Mouse (Mus musculus) adrenal gland, adult 8-10 months (tissue): Measurements from ENCODE around the gene Sptbn1. TPM values are rescaled to one million over a fixed set of nuclear protein-coding genes. Genes with fewer than 3 reads are reported as not detected.

ENCODE experiments used
- DNase-seq: peaks from one replicate; pipeline ENCODE4 v3.0.0; 2022
- total RNA-seq, 4 experiments: library from RNA; stranded (reverse); gene quantifications; 2 replicates each; pipeline ENCODE4 v1.2.4; 2022

Gene Sptbn1
- total RNA-seq, 4 experiments from 2014 or later, result 290 to 336 (median 317) TPM

- no peak for DNase-seq
Measured at GRCm38 (mm10) chr11:30211141-30211540, 56.8 kb downstream of the Sptbn1 start.

GRCm38 (mm10) chr11:30210100-30210811, 57.7 kb downstream of the Sptbn1 start:
- DNase-seq, result no peak

- DNase-seq, result peak; percentile 69
Measured at GRCm38 (mm10) chr11:30209495-30209894, 58.5 kb downstream of the Sptbn1 start.

- no peak for DNase-seq
Measured at GRCm38 (mm10) chr11:30204398-30204797, 63.6 kb downstream of the Sptbn1 start.

- DNase-seq, result no peak
Measured at GRCm38 (mm10) chr11:30200391-30200790, 67.6 kb downstream of the Sptbn1 start.

GRCm38 (mm10) chr11:30198091-30198675, 69.8 kb downstream of the Sptbn1 start:
- DNase-seq, result peak; percentile 41

- peak; percentile 48 for DNase-seq
Measured at GRCm38 (mm10) chr11:30197564-30198090, 70.3 kb downstream of the Sptbn1 start.

GRCm38 (mm10) chr11:30196368-30197070, 71.5 kb downstream of the Sptbn1 start:
- no peak for DNase-seq

- DNase-seq, result no peak
Measured at GRCm38 (mm10) chr11:30195756-30196155, 72.2 kb downstream of the Sptbn1 start.

GRCm38 (mm10) chr11:30194800-30195199, 73.2 kb downstream of the Sptbn1 start:
- no peak for DNase-seq

- DNase-seq, result no peak
Measured at GRCm38 (mm10) chr11:30190959-30191358, 77.0 kb downstream of the Sptbn1 start.

GRCm38 (mm10) chr11:30190119-30190518, 77.9 kb downstream of the Sptbn1 start:
- DNase-seq, result no peak

- DNase-seq, result no peak
Measured at GRCm38 (mm10) chr11:30186902-30187470, 81.0 kb downstream of the Sptbn1 start.

- no peak for DNase-seq
Measured at GRCm38 (mm10) chr11:30184527-30184926, 83.4 kb downstream of the Sptbn1 start.

GRCm38 (mm10) chr11:30182716-30183411, 85.1 kb downstream of the Sptbn1 start:
- no peak for DNase-seq

- no peak for DNase-seq
Measured at GRCm38 (mm10) chr11:30178193-30178592, 89.8 kb downstream of the Sptbn1 start.

- DNase-seq, result no peak
Measured at GRCm38 (mm10) chr11:30177145-30177840, 90.7 kb downstream of the Sptbn1 start.

- DNase-seq, result no peak
Measured at GRCm38 (mm10) chr11:30176111-30176510, 91.9 kb downstream of the Sptbn1 start.

- no peak for DNase-seq
Measured at GRCm38 (mm10) chr11:30175623-30176022, 92.4 kb downstream of the Sptbn1 start.

- DNase-seq, result no peak
Measured at GRCm38 (mm10) chr11:30171586-30172178, 96.3 kb downstream of the Sptbn1 start.

GRCm38 (mm10) chr11:30171184-30171583, 96.8 kb downstream of the Sptbn1 start:
- no peak for DNase-seq
